Mouse (Mus musculus) hindbrain, embryonic 11.5 days (tissue): ENCODE results near the gene Tex44. TPM values are rescaled to one million over a fixed set of nuclear protein-coding genes. Genes with fewer than 3 reads are reported as not detected.

Experiments used
- ATAC-seq: fragments of 200-750 bp; cut with Nextera tagmentation; 2 replicates; pipeline ENCODE4 v1.8.0; 2017; ENCODE audit warnings: mild to moderate bottlenecking, moderate TSS enrichment, moderate library complexity; ENCODE audit not compliant: low FRiP score
- DNase-seq: peaks from one replicate; pipeline ENCODE4 v3.0.0-alpha.2; 2015; ENCODE audit warnings: low spot score
- H3K27ac ChIP-seq: fragments of 300-500 bp; sonication (generic); 2 replicates; pipeline ENCODE4 v1.5.1; 2014; ENCODE audit warnings: mild to moderate bottlenecking, low read depth, low read length
- H3K27me3 ChIP-seq: fragments of 300-500 bp; sonication (generic); 2 replicates; pipeline ENCODE4 v1.6.1; 2014; ENCODE audit warnings: mild to moderate bottlenecking, low read length, moderate library complexity, mixed read lengths; ENCODE audit not compliant: control insufficient read depth, insufficient read depth
- H3K36me3 ChIP-seq: fragments of 300-500 bp; sonication (generic); 2 replicates; pipeline ENCODE4 v1.6.1; 2014; ENCODE audit warnings: mild to moderate bottlenecking, low read length, moderate library complexity, mixed read lengths; ENCODE audit not compliant: control insufficient read depth, insufficient read depth
- H3K4me1 ChIP-seq: fragments of 300-500 bp; sonication (generic); replicated peaks from 2 replicates; pipeline ENCODE4 v1.6.1; 2014; ENCODE audit warnings: low read length, mixed read lengths; ENCODE audit not compliant: control insufficient read depth, insufficient read depth
- H3K4me2 ChIP-seq: fragments of 300-500 bp; sonication (generic); replicated peaks from 2 replicates; pipeline ENCODE4 v1.6.1; 2014; ENCODE audit warnings: mild to moderate bottlenecking, low read depth, low read length
- H3K4me3 ChIP-seq: fragments of 300-500 bp; sonication (generic); 2 replicates; pipeline ENCODE4 v1.5.1; 2014; ENCODE audit warnings: low read depth, low read length
- H3K9ac ChIP-seq: fragments of 300-500 bp; sonication (generic); 2 replicates; pipeline ENCODE4 v1.6.1; 2014; ENCODE audit warnings: low read depth, low read length
- H3K9me3 ChIP-seq: fragments of 300-500 bp; sonication (generic); 2 replicates; pipeline ENCODE4 v1.6.1; 2016; ENCODE audit warnings: low read length; ENCODE audit not compliant: control insufficient read depth
- WGBS: fragments of 180-500 bp; shearing (Covaris S2); extraction: QIAGEN DNeasy Blood & Tissue Kit; methylation state at CpG from one replicate; pipeline ENCODE4 v1.1.7; 2014; 5-methylcytosine and 5-hydroxymethylcytosine counted together
- polyA plus RNA-seq: library from polyadenylated mRNA; unstranded; fragments of >200 nt; fragmentation: Nextera tagmentation; extraction: Ambion mirVana; gene quantifications from 2 replicates; pipeline ENCODE4 v1.2.1, GENCODE M21; 2014

Gene Tex44
- polyA plus RNA-seq, 1 experiment from 2014 or later = 0.15 TPM

DNA sequence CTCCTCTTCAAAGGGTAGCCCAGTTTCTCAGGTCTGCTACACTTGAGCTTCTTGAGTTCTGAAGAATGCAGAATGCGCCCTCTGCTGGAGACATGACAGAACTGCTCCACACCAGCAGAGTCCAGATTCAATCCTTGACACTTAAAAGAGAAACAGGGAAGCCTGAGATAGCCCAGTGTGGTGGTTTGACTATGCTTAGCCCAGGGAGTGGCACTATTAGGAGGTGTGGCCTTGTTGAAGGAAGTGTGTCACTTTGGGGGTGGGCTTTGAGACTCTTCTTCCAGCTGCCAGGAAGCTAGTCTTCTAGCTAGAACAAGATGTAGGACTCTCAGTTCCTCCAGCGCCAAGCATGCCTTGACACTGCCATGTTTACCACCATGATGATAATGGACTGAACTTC is 3.9 kb downstream of the Tex44 start:
- no peak for ATAC-seq
- Histone ChIP-seq H3K4me3 (no peak overlapping the region), H3K4me1 (peaks cover 8% of the 10 kb centered on the region; the same call in 1 of the 2 replicates), H3K9me3 (no peaks in the 10 kb centered on the region), H3K4me2 (no peak overlapping the region), H3K9ac (no peak overlapping the region), H3K27ac (no peak overlapping the region), H3K36me3 (no peaks in the 10 kb centered on the region), H3K27me3 (no peaks in the 10 kb centered on the region)
- DNase-seq = peak; percentile 86
- WGBS = 39% methylated on average over 2 of the region's 2 CpGs

DNA sequence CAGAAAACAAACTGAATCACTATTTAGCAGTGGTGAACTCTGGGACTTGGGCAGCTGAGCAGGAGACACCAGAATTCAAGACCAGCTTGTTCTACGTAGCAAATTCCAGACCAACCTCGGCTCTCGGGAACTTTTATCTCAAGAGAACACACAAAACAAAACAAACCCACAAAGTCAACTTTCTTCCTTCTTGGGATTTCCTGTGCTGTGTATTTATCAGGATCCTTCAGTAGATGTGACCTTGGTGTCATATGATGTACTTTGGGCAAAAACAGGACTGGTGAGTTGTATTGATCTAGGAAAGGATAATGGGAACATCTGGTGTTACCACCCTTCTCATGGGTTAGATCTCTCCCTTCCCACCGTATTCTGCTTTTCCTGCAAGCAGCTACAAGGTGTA is 6.6 kb downstream of the Tex44 start:
- Histone ChIP-seq H3K4me2 (no peak overlapping the region), H3K36me3 (no peaks in the 10 kb centered on the region), H3K4me1 (peaks cover 17% of the 10 kb centered on the region), H3K27me3 (no peaks in the 10 kb centered on the region), H3K4me3 (no peak overlapping the region), H3K9me3 (no peaks in the 10 kb centered on the region), H3K27ac (peak overlapping the region; percentile 99; the same call in 1 of the 2 replicates), H3K9ac (no peak overlapping the region)
- ATAC-seq (no peak), DNase-seq (no peak)
- WGBS = 91% methylated on average over 4 of the region's 4 CpGs

- Histone ChIP-seq H3K4me3 (no peak overlapping the region), H3K27ac (peak overlapping the region; percentile 99), H3K4me1 (peaks cover 17% of the 10 kb centered on the region), H3K9me3 (no peaks in the 10 kb centered on the region), H3K27me3 (no peaks in the 10 kb centered on the region), H3K4me2 (no peak overlapping the region), H3K9ac (no peak overlapping the region), H3K36me3 (no peaks in the 10 kb centered on the region)
- ATAC-seq (no peak), DNase-seq (no peak)
- 81% methylated on average over 7 of the region's 7 CpGs for WGBS
These were observed 7.2 kb downstream of the Tex44 start for GRCm38 (mm10) chr1:86433359-86433758.

DNA sequence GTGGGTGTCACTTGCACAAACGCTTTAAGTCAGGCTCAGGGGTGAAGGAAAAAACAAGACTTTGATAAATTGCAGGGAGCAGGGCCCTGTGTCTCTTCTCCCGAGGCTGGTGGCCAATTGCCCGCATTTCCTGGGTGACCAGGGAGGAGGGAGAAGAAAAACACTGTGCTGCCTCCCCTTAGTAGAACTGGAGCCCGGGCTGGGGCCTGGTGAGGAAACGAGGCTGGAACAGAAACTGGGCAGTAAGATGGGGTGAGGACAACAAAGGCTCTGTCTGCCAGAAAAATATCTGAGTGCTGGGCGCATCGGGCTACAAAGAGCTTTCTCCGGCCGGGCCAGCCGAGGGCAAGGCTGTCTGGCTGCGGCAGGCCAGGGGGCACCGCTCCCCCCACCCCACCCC is 7.9 kb downstream of the Tex44 start:
- Histone ChIP-seq H3K27me3 (no peaks in the 10 kb centered on the region), H3K4me2 (peak overlapping the region; percentile 47), H3K9me3 (no peaks in the 10 kb centered on the region), H3K4me3 (peak overlapping the region; percentile 21; the same call in 1 of the 2 replicates), H3K36me3 (no peaks in the 10 kb centered on the region), H3K4me1 (peaks cover 17% of the 10 kb centered on the region), H3K9ac (peak overlapping the region; percentile 42), H3K27ac (peak overlapping the region; percentile 99)
- ATAC-seq (peak; percentile 71), DNase-seq (peak; percentile 68)
- under 1% methylated on average over 12 of the region's 12 CpGs for WGBS

DNA sequence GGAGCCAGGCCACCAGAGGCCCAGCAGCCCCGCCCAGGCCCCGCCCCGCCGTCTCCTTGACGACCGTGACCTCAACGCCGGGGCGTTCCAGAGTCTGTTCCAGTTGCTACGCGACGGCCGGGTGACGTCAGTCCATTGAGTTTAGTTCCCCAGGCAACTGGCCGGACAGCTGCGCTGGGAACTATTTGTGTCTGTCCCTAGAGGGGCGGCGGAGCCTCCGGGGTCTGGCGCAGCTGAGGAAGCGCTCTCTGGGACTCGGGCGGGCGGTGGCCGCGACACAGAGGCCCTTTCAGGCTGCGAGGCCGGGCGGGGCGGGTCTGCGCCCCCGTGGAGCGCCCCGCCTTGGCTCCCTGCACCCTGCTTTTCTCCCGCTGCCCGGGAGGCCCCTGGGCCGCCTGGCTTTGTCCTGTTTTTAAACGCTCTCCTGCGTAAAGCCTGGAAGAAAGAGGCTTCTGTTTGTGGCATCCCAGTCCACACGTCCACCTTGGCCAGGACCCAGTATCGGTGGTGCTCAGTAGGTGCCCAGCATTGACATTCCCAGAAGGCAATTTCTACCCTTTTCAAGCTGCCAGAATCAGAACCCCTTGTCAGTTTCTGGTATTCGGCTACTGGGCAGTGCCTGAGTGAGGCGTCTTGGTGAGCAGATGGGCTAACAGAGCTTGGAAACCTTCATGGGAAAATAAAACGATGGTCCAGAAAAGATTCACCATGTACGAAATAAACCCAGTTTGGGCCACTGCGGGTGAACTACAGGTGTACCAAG is 8.5 kb downstream of the Tex44 start:
- Histone ChIP-seq H3K27me3 (no peaks in the 10 kb centered on the region), H3K4me2 (peak overlapping the region; percentile 59), H3K36me3 (no peaks in the 10 kb centered on the region), H3K9me3 (no peaks in the 10 kb centered on the region), H3K9ac (peak overlapping the region; percentile 63), H3K27ac (peak overlapping the region; percentile 99), H3K4me3 (peak overlapping the region; percentile 29), H3K4me1 (peaks cover 17% of the 10 kb centered on the region)
- WGBS = 3% methylated on average over 46 of the region's 46 CpGs
- ATAC-seq = peak; percentile 93
- DNase-seq = peak; percentile 100

DNA sequence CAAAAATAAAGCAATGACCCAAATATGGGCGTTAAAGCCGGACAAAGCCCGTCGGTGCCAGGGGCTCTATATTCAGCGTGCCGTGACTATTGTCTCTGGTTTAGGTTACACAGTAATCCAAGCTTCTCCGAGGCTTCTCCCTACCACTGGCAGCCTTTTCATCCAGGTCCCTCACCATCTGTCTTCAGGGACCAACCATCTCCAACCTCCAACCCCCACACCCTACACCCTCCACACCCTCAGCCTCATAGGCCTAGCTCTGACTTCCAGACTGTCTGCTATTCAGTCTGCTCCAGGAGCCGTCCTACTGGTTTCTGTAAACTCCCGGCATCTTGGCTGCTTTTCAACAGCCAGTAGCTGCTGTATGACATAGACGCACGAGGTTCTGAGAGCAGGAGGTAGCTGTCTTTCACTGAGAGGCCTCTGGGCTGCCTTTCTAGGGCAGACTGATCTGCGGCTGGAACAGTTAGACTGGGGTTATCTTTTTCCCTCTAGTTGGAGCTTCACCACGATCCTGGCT is 9.2 kb downstream of the Tex44 start:
- peak; percentile 12 for ATAC-seq

GRCm38 (mm10) chr1:86437219-86438013 is 11.3 kb downstream of the Tex44 start:
- WGBS = 71% methylated on average over 9 of the region's 9 CpGs
- Histone ChIP-seq H3K9me3 (no peaks in the 10 kb centered on the region), H3K36me3 (no peaks in the 10 kb centered on the region), H3K4me1 (peaks cover 19% of the 10 kb centered on the region), H3K9ac (no peak overlapping the region), H3K4me3 (no peak overlapping the region), H3K27ac (no peak overlapping the region), H3K27me3 (no peaks in the 10 kb centered on the region), H3K4me2 (no peak overlapping the region)
- DNase-seq (no peak), ATAC-seq (no peak)

More for the DNA sequence above, 9.2 kb downstream of the Tex44 start:
- peak overlapping the region; percentile 63 for H3K9ac ChIP-seq
- H3K9me3 ChIP-seq = no peaks in the 10 kb centered on the region
- peak overlapping the region; percentile 59 for H3K4me2 ChIP-seq
- 16% methylated on average over 13 of the region's 13 CpGs for WGBS
- H3K27ac ChIP-seq = peak overlapping the region; percentile 99
- no peaks in the 10 kb centered on the region for H3K27me3 ChIP-seq
- H3K36me3 ChIP-seq = no peaks in the 10 kb centered on the region
- H3K4me1 ChIP-seq = peaks cover 19% of the 10 kb centered on the region
- peak; percentile 65 for DNase-seq
- H3K4me3 ChIP-seq = no peak overlapping the region

DNA sequence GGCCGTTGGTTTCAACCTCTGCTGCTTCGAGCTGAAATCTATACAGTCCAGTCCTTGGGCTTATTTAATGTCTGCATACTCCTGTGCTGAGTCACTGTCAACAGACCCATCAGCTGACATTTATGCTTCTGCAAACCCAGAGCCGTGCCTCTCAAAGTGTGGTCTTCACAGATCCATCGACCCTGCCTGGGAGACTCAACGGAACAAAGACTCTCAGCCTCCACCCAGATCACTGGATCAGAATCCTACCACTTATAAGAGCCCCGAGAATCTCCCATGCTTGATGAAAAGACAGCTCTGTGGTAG is 11.8 kb downstream of the Tex44 start:
- no peaks in the 10 kb centered on the region for H3K9me3 ChIP-seq
- H3K4me1 ChIP-seq = peaks cover 19% of the 10 kb centered on the region
- H3K4me3 ChIP-seq = no peak overlapping the region
- 80% methylated on average over 6 of the region's 6 CpGs for WGBS
- H3K4me2 ChIP-seq = no peak overlapping the region
- no peak overlapping the region for H3K9ac ChIP-seq
- H3K27me3 ChIP-seq = no peaks in the 10 kb centered on the region
- no peaks in the 10 kb centered on the region for H3K36me3 ChIP-seq
- ATAC-seq (no peak), DNase-seq (no peak)
- H3K27ac ChIP-seq = no peak overlapping the region
